Mouse (Mus musculus): ENCODE data around the gene Mllt11. TPM values are rescaled to one million over a fixed set of nuclear protein-coding genes. Genes with fewer than 3 reads are reported as not detected.

The Mllt11 gene
- polyA plus RNA-seq, 1 experiment, result 9.1 TPM

DNA sequence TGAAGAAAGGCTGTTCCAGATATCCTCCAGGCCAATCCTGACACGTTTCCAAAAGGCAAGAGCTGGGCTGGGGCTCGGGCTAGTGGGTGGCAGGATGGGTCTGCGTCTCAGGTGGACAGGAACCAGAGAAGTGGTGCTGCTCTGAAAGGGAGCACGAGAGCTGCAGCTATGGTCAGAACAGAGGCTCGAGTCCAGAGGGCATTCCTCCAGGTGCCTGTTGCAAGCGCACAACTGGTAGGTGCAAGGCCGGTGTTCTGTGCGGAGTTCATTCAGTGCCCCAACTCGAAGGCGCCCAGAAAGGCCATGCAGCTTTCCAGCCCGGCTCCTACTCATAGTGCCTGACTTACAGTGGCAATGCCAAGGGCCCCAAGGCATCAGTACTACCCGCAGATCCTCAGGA, 8.0 kb upstream of the Mllt11 start:
- 90% methylated on average over 12 of the region's 12 CpGs for WGBS
- TF ChIP-seq CTCF (IDR thresholded peaks at IDR 0.05; ENCODE audit: control insufficient read depth, insufficient read depth, low read length) (no peak), POLR2A (IDR thresholded peaks at IDR 0.05; ENCODE audit: borderline replicate concordance, control insufficient read depth, low read depth, low read length) (no peak)
- Histone ChIP-seq H3K27ac (ENCODE audit: control insufficient read depth, insufficient read depth, low read depth, low read length, poor library complexity) (no peak overlapping the region), H3K4me1 (ENCODE audit: control insufficient read depth, insufficient read depth, low read length) (no peaks in the 10 kb centered on the region), H3K4me3 (replicated peaks; ENCODE audit: control insufficient read depth, low read depth, low read length) (no peak overlapping the region)

- Histone ChIP-seq H3K4me1 (ENCODE audit: control insufficient read depth, insufficient read depth, low read length) (no peaks in the 10 kb centered on the region), H3K4me3 (replicated peaks; ENCODE audit: control insufficient read depth, low read depth, low read length) (no peak overlapping the region), H3K27ac (ENCODE audit: control insufficient read depth, insufficient read depth, low read depth, low read length, poor library complexity) (no peak overlapping the region)
- no peak for TF ChIP-seq POLR2A (IDR thresholded peaks at IDR 0.05; ENCODE audit: borderline replicate concordance, control insufficient read depth, low read depth, low read length)
- no peak for TF ChIP-seq CTCF (IDR thresholded peaks at IDR 0.05; ENCODE audit: control insufficient read depth, insufficient read depth, low read length)
- WGBS, result 81% methylated on average over 6 of the region's 6 CpGs
Measured at GRCm38 (mm10) chr3:95239022-95239421, 7.1 kb upstream of the Mllt11 start.

DNA sequence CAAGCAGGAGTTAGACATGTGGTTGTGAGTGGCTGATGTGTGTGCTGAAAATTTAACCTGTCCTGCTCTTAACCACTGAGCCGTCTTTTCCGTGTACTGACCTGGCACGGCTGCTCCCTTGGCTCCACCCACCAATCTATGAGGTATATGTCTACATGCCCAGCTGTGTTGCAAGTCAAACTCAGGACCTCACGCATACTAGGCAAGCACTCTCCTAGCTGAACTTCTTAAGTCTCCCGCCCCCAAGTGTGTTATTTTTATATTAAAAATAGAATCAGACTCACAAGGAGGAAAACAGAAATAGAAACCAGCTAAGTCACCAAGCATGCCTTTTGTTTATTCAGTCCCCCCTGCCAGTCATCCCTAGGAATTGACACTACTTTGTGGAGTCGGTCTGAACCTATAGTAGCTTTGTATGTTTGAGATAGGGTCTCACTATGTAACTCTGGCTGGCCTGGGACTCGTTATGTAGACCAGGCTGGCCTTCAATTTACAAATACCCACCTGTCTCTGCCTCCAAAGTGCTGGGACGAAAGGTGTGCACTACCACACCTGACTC, 5.6 kb upstream of the Mllt11 start:
- TF ChIP-seq CTCF (IDR thresholded peaks at IDR 0.05; ENCODE audit: control insufficient read depth, insufficient read depth, low read length), result no peak
- no peak for TF ChIP-seq POLR2A (IDR thresholded peaks at IDR 0.05; ENCODE audit: borderline replicate concordance, control insufficient read depth, low read depth, low read length)
- H3K27ac ChIP-seq (ENCODE audit: control insufficient read depth, insufficient read depth, low read depth, low read length, poor library complexity), result no peak overlapping the region
- H3K4me3 ChIP-seq (replicated peaks; ENCODE audit: control insufficient read depth, low read depth, low read length), result no peak overlapping the region
- 64% methylated on average over 8 of the region's 8 CpGs for WGBS
- H3K4me1 ChIP-seq (ENCODE audit: control insufficient read depth, insufficient read depth, low read length), result no peaks in the 10 kb centered on the region

GRCm38 (mm10) chr3:95235386-95236301, 3.7 kb upstream of the Mllt11 start:
- Histone ChIP-seq H3K4me3 (replicated peaks; ENCODE audit: control insufficient read depth, low read depth, low read length) (no peak overlapping the region), H3K27ac (ENCODE audit: control insufficient read depth, insufficient read depth, low read depth, low read length, poor library complexity) (no peak overlapping the region; the same call in 1 of the 2 replicates), H3K4me1 (ENCODE audit: control insufficient read depth, insufficient read depth, low read length) (peaks cover 3% of the 10 kb centered on the region; the same call in 1 of the 2 replicates)
- 92% methylated on average over 23 of the region's 23 CpGs for WGBS
- TF ChIP-seq CTCF (IDR thresholded peaks at IDR 0.05; ENCODE audit: control insufficient read depth, insufficient read depth, low read length), result no peak
- TF ChIP-seq POLR2A (IDR thresholded peaks at IDR 0.05; ENCODE audit: borderline replicate concordance, control insufficient read depth, low read depth, low read length), result no peak

DNA sequence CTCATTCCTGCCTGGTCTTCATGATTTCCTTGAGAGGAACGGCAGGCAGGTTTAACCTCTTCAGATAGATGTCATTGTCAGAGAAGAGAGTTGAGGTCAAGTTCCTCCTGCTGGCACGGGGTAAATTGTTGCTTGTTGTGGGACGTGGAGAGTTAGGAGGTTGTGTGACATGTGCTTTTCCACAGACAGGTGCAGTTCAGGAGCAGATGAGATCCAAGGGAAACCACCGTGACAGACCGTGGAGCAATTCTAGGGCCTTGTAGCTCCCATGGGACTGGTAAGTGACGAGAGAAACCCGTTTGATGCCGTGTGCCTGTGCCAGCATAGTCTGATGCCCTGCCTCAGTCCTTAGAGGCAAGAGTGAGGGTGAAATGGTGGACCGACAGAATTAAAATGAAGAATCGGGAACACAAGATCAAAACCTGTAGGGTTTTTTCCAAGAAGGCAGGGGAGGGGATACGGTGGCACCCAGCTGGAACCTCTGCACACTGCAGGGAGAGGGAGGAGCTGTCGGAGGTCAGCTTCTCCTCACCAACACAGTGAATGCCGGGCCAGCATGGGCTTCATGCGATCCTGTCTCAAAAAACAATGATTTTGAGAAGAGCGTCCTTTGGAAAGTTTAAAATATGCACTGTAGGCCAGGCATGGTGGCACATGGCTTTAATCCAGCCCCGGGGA, 1.5 kb upstream of the Mllt11 start:
- TF ChIP-seq CTCF (IDR thresholded peaks at IDR 0.05; ENCODE audit: control insufficient read depth, insufficient read depth, low read length) (no peak), POLR2A (IDR thresholded peaks at IDR 0.05; ENCODE audit: borderline replicate concordance, control insufficient read depth, low read depth, low read length) (no peak)
- 83% methylated on average over 16 of the region's 16 CpGs for WGBS
- Histone ChIP-seq H3K27ac (ENCODE audit: control insufficient read depth, insufficient read depth, low read depth, low read length, poor library complexity) (no peak overlapping the region), H3K4me3 (replicated peaks; ENCODE audit: control insufficient read depth, low read depth, low read length) (no peak overlapping the region), H3K4me1 (ENCODE audit: control insufficient read depth, insufficient read depth, low read length) (peaks cover 4% of the 10 kb centered on the region; the same call in 1 of the 2 replicates)

DNA sequence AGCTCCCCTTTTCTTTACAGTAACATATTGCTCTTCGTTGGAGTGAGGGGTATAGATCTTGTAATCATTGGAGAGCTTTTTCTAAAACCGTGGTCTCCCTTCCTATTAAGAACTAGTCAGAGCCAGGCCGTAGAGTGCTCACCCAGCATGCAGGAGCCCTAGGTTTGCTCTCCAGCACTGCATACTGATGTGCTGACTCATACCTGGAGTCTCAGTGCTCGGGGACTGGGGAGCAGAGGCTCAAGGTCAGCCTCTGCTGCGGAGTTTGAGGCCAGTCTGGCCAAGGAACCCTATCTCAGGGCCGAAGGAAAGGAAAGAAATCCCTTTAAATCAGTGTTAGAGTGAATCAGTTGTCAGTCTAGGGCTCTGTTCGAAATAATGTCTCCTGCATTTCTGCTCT, 800 bp upstream of the Mllt11 start:
- no peak overlapping the region for H3K4me3 ChIP-seq (replicated peaks; ENCODE audit: control insufficient read depth, low read depth, low read length)
- no peak overlapping the region for H3K27ac ChIP-seq (ENCODE audit: control insufficient read depth, insufficient read depth, low read depth, low read length, poor library complexity)
- no peak for TF ChIP-seq POLR2A (IDR thresholded peaks at IDR 0.05; ENCODE audit: borderline replicate concordance, control insufficient read depth, low read depth, low read length)
- TF ChIP-seq CTCF (IDR thresholded peaks at IDR 0.05; ENCODE audit: control insufficient read depth, insufficient read depth, low read length), result no peak
- 76% methylated on average over 7 of the region's 7 CpGs for WGBS
- H3K4me1 ChIP-seq (ENCODE audit: control insufficient read depth, insufficient read depth, low read length), result peaks cover 4% of the 10 kb centered on the region; the same call in 1 of the 2 replicates

DNA sequence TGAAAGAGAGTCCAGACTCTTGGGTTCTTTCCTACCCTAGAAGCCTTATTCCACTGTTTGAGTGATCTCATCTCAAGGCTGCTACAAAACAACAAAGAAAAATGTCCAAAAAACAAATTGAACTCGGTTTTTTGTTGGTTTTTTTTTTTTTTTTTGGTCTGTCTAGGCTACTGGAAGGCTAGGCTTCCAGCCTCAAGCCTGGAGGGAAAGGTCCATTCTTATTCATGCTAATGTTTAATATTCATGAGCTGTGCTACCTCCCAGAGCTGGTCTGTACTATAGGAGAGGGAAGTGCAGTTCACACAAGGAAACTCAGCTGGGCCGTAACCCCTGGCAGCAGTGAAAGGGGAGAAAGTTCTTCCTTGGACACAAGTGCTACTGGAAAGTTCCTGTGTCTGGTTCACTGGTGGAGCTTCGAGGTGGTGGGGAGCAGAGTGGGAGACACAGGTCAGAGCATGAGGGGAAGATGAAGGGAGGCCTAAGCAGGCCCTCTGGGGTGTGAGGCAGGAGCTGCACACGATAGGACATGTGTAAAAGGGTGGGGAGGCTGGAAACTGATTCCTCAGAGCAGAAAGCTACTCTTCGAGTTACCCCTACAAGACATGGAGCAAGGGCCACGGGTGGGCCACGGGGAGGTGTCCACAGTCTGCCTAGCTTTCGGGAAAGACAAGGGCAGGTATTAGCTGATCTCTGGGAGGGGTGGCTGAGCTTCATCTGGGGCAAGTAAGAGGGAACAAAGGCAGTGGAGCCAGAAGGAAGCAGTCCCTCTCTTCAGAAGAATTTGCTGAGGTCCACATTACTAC, 1.3 kb downstream of the Mllt11 start:
- H3K4me3 ChIP-seq (replicated peaks; ENCODE audit: control insufficient read depth, low read depth, low read length), result peak overlapping the region; percentile 91
- H3K4me1 ChIP-seq (ENCODE audit: control insufficient read depth, insufficient read depth, low read length), result peaks cover 4% of the 10 kb centered on the region; the same call in 1 of the 2 replicates
- WGBS, result 7% methylated on average over 8 of the region's 8 CpGs
- H3K27ac ChIP-seq (ENCODE audit: control insufficient read depth, insufficient read depth, low read depth, low read length, poor library complexity), result peak overlapping the region; percentile 99
- no peak for TF ChIP-seq POLR2A (IDR thresholded peaks at IDR 0.05; ENCODE audit: borderline replicate concordance, control insufficient read depth, low read depth, low read length)
- TF ChIP-seq CTCF (IDR thresholded peaks at IDR 0.05; ENCODE audit: control insufficient read depth, insufficient read depth, low read length), result peak; percentile 7; the same call in 1 of the 2 replicates
